Mouse (Mus musculus) megakaryocyte-erythroid progenitor cell, adult 5-6 weeks (primary cell): ENCODE results near the gene Sorbs2. TPM values are rescaled to one million over a fixed set of nuclear protein-coding genes. Genes with fewer than 3 reads are reported as not detected.
A peak's percentile ranks its signal among the peaks of the same experiment; 100 is the strongest.

ENCODE experiments used
- ATAC-seq: replicated peaks from 2 replicates; pipeline ENCODE4 v1.8.0; 2016; ENCODE audit warnings: mild to moderate bottlenecking, inconsistent platforms; ENCODE audit not compliant: severe bottlenecking, poor library complexity, low FRiP score, low TSS enrichment
- total RNA-seq, 2 experiments: library from RNA; stranded (forward) in 1 of 2; stranded (reverse) in 1 of 2; fragments of 200-1000, 215-1000 nt in 1 of 2; fragments of >200 nt in 1 of 2; fragmentation: Nextera tagmentation in 1 of 2; gene quantifications; 2 replicates each; pipeline ENCODE4 v1.2.3; 2014 to 2017

Gene Sorbs2
- total RNA-seq, 2 experiments from 2014 or later: 0.66 TPM; not detected in 1

DNA sequence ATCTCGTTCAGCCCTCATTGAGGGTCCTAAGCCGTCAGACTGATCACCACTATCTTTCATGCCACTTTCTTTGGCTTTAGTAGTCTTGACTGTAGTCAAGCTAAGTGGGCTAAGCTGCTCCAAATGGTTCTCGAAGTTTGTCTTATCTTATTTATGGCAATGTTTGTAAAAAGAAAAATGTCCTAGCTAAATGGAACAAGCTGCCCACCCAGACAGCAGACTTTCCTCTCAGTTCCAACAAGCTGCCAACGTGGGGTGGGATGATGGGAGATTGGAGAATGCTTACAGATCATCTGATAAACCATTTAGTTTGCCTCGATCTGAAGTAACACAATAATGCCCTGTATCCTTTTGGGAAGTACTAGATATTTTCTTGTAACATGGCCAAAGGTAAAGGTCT is 223.2 kb downstream of the Sorbs2 start:
- ATAC-seq: no peak

DNA sequence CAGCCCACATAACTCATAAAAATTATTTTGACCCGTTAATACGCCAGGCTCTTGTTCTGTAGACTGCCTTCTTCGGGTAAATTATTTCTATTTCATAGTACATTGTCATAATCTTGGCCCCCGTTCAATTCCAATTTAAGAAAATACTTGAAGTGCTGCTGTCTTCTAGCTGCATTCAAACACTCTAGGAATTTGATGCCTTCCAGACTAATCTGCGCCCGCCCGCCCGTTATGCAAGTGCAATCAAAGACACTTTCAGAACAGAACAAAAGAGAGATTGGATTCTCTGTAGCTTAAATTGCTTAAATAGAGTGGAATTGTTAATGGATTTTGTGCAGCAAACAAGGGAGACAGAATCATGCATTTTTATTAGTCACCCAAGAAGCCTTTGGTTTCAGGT is 226.5 kb downstream of the Sorbs2 start:
- no peak for ATAC-seq

DNA sequence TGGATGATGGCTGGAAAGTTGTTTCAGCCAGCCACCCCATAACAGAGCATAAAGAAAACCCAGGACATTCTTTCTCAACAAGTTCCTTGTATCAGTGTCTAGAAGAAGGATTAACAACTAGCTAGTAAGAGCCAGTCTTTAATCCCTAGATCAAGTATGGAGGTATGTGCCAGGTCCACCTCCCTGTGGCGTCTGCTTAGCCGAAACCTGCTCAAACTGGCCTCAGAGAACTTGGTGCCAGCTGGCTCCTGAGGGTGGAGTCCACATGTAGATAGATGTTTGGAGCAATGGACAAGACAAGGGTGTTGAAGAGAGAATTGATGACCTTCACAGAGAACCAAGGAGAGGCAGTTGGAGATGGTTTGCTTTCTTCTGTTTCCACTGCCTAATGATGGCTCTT is 229.7 kb downstream of the Sorbs2 start:
- ATAC-seq: no peak

DNA sequence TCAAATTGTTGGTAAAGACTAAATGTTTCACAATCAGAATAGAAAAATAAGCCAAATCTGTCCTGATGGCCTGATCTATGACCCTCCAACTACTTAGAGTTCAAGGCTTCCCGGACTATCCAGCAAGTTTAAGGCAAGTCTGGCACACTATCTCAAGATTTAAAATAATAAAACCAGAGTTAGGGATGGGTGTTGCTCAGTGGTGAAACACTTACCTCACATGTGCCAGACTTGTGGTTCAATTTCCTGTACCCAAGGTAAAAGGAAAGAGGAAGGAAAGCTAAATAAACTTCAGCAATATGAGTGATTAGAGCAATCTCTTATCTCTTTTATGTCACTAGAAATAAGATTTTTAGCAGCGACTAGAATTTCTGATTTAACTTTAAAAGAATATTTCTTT is 235.7 kb downstream of the Sorbs2 start:
- no peak for ATAC-seq

DNA sequence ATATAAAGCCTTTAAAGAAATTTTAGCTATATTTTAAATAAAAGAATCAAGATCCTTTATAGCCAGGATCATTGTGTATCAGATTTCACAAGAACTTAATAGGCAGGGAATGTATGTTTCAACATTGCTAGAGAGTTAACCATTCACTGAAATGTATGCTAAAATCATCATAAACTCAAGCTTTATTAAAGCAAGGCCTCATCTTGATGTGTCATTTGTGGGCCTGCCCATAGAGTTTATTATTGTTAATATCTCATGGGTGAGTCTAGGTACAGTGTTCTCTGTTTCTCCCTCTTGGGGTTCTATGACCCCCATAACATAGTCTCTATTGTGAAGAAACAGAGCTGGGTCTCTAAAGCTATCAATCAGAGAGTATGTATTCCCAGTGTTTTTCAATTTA is 236.2 kb downstream of the Sorbs2 start:
- ATAC-seq: no peak

DNA sequence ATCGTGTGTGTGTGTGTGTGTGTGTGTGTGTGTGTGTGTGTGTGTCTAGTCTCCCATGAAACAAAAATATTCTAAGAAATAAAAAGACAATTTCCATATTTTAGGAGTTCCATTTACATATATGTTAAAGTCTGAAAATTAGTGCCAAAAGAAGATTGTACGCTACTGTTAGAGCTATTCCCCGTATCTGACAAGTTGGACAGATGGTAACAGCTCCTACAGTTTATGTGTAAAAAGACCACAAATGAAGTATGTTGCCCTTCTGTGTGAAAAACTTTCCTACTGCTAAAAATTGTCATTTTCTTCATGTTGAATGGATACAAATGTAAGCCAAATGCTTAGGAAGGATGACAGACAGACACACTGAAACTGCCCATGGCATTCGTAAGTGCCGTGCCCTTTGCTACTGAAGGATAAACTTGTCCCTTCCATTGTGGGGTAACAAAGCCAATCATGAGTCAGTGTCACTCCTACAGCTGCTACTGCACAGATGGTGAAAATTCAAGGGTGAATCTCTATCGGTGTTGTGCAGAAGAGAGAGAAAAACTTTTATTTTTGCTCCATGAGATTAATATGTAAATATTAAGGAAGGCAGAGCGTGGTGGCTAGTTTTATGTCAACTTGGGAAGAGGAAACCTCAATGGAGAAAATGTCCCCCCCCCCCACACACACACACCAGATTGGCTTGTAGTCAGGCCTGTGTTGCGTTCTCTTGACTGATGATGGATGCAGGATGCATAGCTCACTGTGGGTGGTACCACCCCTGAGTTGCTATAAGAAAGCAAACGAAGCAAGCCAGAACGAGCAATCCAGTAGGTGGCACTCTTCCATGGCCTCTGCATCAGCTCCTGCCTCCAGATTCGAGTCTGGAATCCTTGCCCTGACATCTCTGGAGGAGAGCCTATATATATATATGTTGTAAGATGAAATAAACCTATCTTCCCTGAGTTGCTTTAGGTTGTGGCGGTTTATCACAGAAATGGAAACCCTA is 244.2 kb downstream of the Sorbs2 start:
- ATAC-seq: no peak

DNA sequence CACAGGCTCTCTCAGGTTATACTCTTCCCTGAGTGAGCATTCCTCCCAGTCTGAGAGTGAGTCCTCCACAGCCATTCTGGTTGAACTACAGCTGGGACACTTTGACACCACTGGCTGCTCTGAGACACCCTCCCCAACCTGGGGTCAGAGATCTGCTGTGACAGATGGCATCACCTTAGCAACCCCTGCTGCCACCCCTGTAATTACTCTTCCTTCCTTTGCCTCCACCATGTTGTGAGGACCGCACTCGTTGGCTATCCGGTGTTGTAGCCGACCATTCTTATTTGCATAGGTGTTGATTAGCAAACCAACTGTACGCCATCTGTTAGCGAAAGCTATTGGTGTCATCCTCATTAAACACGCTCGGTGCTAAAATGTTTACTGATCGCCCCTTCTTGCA is 247.9 kb downstream of the Sorbs2 start:
- no peak for ATAC-seq

DNA sequence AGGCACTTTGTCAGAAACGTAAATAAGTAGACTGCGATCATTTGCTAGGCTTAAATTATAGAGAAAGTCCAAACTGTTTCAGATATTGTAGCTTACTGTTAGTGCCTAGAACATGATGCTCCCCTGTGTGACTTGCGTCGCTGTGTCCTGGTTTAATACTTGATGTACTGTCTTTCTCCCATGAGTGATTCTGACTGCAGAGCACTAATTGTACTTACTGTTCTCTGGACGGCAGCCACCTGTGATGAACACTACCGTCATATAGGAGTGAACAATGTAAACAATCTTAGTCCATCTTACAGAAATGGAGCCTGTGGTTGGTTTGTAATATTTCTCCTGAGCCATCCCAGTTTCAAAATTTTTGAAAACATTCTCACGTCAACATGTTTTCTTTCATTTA is 248.4 kb downstream of the Sorbs2 start:
- no peak for ATAC-seq

DNA sequence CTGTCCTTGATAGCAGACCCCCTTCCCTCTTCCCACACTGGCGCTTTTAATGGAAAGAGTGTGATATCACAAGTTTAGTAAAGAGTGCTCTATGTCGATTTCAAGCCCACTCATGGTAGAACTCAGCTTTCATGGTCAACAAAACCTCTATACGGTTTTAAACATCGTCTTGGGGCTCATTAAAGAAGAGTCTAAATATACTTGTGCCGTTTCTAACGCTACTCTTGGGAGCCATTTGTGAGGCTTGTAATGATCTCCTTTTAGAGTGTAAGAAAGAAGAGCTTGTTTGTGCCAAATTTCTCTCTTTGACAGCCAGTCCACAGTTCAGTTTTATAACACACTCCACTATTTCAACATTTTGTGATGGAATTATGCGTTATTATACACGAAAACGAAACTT is 253.0 kb downstream of the Sorbs2 start:
- no peak for ATAC-seq

DNA sequence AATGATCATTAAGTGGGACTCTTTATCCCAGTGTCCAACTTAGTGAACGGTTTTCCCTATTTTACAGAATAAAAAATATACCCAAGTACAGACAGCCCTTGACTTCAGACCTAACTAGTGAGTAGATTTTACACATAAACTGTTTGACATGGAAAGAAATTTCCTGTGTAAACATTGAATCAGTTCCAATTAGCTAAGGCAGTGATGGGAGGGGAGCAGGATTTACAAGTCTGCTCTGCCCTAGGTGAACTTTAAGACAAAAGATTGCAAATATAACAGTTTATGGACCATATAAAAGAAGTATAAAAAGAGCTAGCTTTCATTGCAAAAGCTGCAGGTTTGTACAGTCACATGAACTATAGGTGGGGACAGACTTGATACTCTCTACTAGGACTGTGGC is 253.5 kb downstream of the Sorbs2 start:
- ATAC-seq: no peak

DNA sequence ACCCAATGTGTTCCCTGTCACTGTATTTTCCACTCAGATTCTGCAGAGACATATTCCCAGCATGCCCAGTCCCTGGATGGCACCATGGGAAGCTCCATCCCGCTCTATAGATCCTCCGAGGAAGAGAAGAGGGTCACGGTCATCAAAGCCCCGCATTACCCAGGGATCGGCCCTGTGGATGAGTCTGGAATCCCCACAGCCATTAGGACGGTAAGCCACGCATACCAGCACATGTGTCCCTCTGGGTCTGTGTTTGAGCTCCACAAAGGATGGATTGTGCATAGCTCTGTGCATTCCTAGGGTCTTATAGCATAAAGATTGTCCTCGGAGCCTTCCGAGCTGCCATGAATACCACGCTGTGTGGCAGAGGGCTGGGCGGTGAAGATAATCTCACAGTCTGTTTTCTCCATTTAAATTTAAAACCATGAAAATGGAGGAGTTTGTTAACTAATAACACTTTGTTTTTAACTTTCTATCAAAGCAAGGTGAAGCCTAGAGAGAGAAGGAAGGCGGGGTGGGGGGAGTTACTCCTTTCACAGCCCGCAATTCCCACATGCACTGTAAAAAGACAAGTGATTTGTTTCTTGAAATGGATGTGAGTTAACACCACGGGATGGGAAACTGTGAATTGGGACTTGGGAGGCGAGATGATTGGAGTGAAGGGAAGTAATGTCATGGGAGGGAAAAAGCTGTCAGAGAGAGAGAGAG is 255.5 kb downstream of the Sorbs2 start:
- no peak for ATAC-seq

DNA sequence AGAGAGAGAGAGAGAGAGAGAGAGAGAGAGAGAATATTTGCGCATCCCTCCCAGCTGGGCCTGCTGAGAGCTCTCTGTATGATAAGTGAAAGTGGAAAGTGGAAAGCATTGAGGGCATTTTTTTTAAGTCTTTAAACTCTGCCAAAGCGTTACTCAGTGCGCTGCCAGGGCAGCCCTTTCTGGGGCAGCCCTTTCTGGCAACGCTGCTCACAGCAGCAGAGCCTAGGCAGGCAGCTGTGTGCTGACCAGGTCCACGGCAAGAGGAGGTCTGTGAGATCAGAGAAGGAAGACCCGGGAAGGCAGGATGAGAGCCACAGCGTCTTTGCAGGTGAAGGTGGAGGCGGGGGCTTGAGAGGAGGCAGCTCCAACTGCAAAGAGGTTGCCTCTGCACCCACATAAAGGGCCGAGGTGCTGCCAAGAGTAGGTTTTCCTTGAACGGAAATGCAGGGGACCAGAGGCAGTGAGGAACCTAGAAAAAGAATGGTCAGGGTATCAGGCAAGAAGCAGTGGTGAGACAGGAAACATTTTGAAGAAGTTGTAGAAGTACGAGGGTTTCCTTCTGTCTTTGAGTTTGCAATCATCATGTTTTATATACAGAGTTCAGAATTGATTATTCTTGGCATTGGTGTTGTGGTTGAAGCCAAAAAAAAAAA is 256.2 kb downstream of the Sorbs2 start:
- ATAC-seq: no peak

DNA sequence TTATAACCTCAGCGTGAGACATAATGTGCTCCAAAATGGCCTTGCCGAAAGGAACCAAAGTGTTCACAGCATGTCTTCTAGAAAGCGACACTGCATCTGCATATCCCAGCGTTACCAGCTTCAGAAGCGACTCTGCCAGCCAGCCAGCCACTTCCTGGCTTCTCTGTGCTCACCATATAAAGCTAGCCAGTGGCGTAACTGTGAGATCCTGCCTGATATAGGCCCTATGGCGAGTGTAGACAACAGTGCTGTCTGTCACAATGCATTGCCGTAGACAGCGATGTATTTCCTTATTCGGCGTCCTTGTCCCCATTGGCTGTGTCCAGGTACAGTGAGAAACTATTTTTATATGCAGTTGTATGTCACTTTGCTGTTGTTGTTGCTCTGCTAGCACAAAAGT is 258.6 kb downstream of the Sorbs2 start:
- peak; percentile 22; the same call in 1 of the 2 replicates for ATAC-seq

DNA sequence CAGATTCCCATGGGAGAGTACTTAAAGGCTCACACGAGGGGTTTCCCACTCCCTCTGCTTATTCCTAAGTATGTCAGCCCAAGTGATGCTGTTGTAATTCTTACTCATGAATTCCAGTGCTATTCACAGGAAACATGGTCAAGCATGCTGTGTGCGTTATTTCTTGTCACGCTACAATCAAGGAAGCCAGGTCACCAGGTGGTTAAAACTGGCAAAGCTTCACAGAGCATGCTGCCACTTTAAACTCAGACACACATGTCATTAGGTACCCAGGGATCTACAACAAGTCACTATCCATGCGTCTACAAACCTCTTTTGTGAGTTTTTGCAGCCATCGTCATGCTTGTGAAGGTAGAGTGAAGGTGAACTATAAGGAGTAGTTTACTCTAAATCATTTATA is 267.3 kb downstream of the Sorbs2 start:
- no peak for ATAC-seq

DNA sequence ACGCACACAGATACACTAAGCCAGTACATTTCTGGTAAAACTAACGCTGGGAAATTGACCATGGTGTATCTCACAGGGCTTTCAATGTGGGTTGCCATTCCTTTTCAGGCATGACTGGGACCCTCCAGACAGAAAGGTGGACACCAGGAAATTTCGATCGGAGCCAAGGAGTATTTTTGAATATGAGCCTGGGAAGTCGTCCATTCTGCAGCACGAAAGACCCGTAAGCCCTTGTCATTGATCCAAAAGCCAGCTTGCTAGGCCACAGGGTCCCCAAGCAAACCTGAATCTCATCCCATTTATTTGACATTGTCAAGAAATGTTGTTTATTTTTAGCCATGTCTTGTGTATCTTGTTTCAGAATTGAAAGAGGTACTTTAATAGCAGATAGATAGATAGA is 267.9 kb downstream of the Sorbs2 start:
- ATAC-seq: no peak

DNA sequence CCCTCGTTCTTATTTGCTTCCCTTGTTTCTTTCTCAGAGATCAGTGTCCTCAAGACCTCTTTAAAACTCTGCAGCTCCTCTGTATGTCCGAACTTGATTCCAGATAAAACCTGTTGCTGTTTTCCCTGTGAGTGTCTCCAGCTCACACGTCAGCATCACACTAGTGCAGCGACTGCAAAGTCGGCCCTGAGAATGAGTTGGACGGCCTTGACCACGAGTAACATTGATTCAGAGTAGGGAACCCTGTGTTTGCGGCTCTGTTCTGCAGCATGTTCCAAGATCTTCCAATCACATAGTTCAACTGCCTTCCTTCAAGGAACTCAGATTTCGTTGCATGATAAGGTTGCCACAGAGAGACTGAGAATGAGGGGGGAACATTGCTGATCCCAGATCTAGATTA is 268.8 kb downstream of the Sorbs2 start:
- no peak for ATAC-seq

DNA sequence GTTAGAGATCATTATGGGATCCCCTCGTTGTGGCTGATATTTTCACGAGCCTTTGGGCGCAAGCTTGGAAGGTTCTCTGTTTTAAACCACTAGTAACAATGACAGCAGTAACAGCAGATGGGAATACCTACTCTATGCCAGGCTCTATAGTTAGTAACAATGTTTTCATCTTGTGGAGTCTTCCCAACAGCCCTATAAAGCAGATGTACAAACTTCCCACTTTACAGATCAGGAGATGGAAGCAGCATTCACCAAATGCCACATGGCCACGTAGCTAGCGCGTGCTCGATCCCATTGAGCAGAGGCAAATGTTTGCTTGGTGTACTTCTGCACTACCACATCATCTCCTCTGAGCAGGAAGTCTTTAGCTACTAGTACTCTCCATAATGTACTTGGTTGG is 269.4 kb downstream of the Sorbs2 start:
- no peak for ATAC-seq

DNA sequence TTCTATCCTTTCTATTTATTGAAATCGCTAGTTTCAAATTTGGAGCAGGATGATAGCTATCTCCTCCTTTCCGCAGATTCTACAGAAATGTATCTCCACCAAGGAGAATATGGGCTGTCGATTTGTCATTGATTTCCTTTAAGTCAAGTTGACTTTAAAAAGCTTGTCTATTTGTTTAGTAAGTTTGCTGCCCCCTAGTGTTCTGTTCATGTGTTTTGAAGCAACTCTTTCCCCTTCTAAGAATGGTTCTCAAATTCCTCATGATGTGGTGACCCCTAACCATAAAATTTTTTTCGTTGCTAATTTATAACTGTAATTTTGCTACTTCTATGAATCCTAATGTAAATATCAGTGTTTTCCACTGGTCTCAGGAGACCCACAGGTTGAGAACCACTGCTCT is 273.0 kb downstream of the Sorbs2 start:
- no peak for ATAC-seq

DNA sequence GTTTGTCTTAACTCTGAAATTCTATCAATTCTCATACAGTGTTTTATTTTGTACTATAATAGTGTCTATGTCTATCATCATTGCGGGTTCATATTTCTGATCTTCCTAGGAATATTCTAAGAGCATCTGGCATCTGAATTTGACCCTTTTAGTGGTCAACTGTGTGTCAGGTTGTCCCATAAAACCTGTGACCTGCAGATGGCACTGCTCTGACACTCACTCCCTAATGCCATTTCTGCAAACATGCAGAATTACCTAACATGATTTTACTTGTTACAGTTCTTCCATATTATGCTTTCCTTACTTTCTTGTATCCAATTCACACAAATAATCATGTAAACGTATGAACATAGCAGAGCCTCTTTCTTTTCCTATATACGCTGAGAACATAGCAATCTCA is 281.0 kb downstream of the Sorbs2 start:
- no peak for ATAC-seq

DNA sequence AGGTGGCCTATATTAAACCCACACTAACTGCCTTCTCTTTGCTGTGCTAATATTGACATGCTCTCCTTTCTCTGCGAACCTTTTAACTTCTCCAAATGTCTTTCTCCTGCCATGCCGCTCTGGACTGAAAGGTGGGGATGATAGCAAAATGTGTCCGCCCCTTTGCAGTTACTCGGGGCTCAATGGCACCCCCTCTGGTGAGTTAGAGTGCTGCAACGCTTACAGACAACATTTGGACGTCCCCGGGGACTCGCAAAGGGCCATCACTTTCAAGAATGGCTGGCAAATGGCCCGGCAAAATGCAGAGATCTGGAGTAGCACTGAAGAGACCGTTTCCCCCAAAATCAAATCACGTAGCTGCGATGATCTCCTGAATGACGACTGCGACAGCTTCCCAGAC is 287.3 kb downstream of the Sorbs2 start:
- no peak for ATAC-seq
